Mouse (Mus musculus) testis, postnatal 14 days (tissue): ENCODE measurements at regions not wholly inside any gene's neighbourhood (a gene's known extent, or its start where the extent isn't known, plus 50 kb on each side); places are given as distances from the start of the nearest gene placed in this dataset.
A peak's percentile ranks its signal among the peaks of the same experiment; 100 is the strongest.

Source experiments
- DNase-seq: peaks from one replicate; pipeline ENCODE4 v3.0.0; 2021; ENCODE audit warnings: low spot score

DNA sequence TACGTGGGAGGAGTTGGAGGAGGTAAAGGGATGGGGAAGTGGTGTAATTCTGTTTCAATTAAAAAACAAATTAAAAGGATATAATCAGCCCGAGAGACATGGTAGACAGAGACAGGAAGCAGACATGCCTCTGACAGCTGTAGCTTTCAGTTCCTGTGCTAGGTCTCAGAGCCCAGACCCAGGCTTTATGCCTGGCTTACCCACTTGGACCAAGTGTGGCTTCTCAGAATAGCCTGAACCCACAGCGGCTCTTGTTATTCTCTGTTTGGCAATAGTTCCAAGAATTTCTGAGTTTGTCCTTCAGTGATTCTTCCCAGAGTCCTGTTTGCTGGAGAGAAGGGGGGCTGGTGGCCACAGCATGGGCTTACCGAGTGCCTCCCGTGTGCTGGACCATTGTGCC, 182.4 kb downstream of the Pten start:
- no peak for DNase-seq

DNA sequence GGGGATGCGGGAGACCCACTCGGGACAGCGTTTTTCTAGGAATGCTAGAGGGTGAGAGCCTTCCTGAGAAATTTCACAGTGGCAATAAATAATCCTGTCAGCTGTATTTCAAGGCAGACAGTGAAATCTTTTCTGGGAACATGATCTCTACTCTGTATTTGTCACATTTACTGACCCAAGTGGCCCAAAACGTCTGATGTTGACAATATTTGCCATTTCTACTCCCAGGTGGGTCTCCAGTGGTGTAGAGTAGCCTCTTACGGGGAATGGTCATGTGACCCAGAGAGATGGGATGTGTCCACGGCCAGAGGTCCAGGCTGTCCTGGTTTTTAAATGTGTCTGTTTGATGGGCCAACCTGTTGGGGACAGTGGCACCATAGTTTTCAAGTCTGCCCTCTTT, 183.5 kb downstream of the Pten start:
- no peak for DNase-seq

DNA sequence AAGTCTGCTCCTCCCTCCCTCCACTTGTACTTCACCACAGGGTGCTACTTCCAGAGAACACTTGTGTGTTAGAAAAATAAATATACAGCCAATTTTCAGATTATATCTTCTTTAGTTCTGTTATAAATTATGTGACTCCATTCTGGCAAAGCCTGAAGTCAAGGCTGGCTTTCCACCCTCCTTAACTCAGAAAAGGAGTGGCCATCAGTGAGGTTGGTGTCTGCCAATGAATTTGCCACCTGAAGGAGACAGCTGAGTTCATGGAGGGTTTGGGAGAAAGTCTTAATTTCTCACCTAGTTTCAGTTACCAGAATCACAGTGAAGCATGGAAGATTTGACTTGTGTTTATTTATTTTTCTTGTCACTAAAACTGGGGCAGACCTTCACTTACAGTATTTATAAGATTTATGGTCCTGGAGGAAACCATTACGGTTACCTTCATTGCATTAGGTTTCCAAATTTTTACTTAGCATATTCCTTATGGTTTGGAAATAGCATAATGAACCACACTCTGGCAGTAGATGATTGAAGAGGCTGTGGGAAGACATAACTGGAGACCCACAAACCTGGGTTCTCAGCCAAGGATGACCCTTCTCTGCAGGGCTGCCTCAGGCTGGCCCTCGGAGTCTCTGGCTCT, 186.4 kb downstream of the Pten start:
- no peak for DNase-seq

DNA sequence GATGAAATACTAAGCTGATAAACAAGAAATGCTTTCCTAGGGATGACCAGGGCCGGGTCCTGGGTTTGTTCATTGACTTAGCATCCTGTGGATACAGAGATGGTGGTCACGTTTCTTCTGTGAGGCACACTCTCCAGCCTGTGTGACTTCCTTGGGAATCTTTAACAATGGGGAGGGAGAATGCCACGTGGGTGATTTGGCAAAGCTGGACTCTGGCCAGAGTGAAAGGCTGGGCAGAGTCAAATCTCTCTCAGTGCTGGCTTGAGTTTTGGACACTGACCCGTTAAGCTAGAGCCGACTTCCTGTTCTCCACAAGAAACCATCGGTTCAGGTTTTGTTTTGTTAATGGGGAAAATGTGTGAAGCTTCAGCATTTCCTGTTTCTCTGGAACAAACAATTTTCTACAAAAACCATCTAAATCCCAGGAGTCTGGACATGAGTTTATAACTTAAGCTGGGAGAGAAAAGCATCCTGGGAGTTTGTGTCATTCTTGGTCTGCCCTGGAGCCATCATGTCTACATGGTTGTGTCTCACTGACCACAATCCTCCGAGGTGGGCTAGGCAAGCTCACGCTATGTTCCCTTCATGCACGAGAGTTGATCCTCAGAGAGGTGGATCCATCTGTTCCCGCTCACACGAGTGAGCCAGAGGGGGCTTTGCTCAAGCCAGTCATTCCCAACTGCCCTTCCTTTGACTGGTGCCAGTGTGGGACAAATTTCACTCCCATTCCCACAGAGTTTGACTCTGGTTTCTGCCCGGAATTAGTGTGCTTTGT, 190.0 kb downstream of the Pten start:
- DNase-seq: no peak

DNA sequence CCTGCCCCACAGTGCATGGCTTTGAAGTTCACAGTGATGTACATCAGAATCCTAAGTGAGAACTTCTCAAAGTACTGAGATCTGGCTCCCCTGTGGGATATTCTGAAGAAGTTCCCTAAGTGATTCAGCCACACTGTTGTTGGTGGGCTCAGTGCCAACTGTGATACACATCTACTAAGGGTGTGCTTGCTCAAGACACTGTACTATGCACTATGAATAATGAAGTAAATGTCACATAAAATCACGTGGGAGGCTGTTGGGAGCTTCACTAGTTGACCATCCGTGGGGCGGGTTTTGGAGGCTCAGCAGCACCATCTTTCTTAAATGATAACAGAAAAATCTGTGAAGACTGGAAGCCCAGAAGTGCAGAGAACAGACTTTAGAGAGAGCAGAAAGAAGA, 193.0 kb downstream of the Pten start:
- DNase-seq: no peak

DNA sequence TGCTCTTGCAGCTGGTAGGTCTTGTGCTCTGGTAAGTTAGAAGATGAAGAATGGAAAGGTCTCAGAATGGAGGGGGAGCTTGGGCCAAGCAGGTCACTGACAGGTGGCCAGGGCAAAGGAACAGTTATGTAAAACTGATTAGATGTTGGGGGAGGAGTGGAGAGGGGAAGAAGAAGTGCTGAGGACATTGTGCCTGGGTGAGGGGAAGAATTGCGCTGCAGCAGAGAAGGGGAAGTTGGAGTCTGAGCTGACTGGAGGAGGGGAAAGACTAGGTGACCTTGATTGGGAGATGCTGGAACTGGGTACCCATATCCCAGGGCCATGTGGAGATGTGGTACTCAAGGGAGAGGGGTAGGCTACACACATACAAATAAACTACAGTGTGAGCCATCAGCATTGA, 193.5 kb downstream of the Pten start:
- no peak for DNase-seq

DNA sequence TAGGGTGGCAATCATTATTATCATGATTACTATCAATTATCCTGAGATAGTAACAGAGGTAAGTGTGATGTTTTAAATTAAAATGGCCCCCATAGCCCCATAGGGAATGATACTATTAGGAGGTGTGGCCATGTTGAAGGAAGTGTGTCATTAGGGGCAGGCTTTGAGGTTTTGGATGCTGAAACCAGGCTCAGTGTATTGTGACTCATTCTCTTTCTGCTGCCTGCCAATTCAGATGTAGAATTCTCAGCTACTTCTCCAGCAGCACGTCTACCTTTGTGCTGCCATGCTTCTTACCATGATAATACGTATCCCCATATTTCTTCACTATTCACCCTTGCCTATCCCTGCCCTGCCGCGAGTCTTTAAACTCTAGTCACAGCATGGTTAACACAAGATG, 195.1 kb downstream of the Pten start:
- DNase-seq: no peak

DNA sequence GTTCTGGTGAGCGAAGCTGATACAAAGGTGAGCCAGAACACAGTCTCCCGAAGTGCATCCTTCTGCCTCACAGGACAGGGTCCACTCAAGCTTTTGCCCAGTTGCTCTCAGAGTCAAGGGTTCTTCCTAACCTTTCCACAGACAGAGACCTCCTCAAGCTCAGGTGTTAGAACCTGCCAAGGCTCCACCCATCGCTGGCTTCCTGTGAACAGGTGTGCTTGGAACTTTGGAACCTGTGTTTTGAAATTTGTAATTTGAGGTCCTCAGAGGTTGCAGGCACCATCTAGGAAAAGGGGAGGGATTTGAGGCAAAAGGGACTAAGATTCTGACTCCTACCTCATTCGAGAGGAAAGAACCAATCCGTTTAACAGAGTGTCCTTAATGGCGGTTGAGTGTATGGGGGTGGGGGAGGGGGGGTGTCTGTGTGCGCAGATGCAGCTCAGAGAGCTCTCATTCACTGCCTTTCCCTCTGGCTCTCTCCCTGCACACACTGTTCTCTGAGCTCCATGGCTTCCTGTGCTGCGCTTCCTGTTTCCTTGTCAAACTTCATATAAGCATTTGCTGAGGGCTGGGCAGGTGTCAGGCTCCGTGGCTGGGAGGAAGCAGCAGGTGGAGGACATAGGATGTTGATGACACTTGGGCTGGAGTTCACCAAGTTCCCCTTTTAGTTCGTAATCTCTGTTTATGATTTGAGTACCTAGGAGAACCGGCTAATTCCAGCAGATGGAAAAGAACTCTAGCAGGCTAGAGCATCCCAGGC, 195.8 kb downstream of the Pten start:
- DNase-seq: no peak

DNA sequence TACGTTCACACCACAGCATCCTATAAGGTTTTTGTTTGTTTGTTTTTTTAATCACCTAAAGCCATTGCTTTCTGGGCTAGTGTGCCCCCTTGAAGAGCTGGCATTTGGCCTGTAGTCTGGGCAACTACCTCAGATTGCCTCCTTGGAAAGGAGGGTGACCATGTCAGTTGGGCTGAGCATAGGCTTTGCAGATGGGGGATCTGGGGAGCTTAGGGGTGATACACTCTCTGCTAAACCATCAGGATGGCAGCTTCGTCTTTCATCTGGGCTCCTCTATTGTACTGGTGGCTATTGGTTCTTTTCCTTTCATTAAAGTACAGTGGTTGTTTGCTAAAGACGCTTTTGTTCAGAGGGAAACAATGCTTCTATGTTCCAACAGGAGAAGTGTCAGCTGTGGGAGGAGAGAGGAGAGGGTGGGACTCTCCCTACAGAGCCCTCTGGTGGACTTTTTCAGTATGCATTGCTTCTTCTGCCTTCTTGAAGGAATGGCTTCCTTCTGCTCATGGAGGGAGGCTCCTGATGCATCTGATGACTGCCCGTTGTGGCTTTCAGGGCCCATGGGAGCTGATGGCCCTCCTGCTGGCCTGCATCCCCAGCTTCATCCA, 196.8 kb downstream of the Pten start:
- peak; percentile 11 for DNase-seq

DNA sequence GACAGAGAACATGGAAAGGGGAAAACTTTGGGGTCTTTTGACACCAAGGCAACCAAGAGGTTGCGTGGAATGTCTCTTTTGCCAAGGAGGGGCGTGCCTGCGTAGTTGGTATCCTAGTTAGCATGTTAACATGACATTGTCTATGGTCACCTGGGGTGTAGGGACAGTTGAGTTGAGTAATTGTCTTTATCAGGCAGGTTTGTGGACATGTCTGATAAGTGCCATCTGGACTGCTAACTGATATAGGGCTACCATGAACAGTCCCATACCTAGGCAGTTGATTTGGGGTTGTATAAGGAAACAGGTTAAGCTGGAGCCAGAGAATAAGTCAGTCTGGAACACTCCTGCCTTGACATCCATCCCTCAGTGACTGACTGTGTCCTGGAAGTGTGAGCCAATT, 197.6 kb downstream of the Pten start:
- no peak for DNase-seq

DNA sequence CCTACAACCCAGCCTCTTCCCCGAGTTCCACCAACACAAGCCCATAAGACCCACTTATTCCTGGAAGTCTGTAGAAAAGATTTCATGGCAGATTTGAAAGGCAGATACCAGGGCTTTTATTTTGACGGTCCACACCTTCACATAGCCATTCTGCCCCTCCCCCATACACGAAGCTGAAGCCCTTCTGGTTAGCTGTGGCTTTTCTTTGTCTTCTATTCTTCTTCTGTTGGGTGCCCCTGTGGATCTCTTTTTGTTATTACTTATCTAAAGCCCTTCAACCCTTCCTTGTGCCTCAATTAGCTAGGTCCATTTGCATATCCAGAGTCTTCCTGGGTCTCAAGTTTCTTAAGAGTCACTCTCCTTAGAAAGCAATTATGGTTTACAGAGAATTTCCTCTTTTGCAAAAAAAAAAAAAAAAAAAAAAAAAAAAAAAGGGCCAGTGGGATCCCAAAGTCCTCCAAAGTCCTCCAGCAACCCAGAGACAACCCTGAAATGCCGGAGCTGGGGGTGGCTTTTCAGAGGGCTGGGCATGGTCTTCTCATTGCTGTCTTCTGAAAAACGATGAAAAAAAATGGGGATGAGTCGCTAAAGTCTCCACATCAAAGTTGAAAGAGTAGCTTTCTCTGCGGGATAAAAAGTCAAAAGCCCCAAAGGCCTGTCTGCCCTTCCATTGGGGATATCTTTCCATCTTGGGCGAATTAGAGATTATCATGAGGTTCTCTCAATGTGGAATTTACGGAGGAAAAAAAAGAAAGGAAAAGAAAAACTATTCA, 199.0 kb downstream of the Pten start:
- no peak for DNase-seq

DNA sequence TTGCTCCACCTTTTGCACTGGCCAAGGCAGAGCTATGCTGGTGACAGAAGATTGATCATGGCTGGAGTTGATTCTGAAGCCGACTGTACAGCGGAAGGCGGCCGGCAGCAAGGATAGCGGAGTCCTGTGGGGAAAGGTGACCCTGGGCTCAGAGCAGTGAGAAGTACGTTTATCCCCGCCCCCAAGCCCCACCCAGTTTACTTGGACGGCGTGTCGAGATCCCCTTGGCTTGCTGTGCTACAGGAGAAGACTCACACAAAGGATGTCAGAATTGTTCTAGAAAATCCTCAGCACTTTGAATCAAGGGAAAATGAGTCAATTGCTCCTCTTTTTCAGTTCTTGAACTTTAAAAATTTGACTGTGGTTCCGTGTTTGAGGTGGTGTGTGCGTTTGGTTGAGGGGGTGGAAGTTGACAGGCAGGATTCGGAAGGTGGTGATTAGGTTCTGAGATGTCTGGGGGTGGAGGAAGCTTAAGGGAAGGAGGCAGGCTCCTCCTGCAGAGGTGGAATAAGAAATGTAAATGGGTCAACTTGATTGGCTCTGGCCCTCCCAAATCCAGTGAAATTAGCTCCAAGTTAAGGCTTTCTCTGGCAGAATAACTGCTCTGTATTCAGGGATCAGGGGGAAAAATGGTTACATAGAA, 199.7 kb downstream of the Pten start:
- no peak for DNase-seq

DNA sequence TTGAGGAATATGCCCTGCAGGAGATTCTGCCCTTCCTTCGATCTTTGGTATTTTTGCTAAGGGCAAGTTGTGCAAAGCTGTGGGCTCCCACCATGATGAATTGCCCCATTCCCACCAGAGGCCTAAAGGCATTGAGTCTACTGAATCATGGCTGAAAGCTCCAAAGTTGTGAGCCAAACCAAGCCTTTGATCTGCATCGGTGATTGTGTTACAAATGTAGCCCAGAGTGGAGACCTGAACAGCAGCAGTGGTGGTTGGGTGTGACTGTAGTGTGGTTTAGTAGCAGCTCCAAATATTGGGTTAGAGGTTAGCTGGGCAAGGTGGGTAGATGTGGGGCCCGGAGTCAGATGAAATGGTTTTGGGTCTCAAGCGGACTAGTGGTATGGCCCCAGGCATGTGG, 201.0 kb downstream of the Pten start:
- DNase-seq: no peak

DNA sequence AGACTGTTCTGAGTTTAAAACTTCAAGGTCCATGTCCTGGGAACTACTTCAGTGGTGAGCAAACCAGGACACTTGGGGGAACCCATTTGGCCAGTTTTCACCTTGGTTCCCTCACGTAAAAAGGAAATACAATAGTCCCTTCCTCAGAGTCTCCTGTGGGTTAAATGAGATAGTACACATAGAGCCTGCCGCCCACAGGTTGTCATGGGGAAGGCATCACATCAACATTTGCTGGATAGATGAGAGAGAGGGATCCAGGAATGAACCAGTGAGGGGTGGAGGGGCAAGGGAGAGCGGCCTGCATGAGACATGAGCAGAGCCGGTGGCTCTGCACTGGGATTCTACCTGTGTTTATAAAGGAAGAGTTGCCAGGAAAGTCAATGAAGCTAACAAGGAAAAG, 201.5 kb downstream of the Pten start:
- DNase-seq: no peak

DNA sequence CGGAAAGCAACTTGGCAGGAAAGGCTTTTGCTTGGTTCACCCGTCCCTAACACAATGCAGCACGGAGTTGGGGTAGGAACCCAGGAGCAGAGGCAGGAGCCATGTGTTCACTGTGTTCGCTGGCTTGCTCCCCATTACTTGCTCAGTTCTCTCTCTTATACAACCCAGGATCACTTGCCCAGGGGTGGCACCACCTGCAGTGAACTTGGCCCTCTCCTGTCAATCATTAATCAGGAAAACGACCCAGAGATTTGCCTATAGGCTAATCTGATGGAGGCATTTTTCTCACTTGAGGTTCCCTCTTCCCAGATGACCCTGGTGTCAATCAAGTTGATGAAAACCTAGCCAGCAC, 202.5 kb downstream of the Pten start:
- no peak for DNase-seq

DNA sequence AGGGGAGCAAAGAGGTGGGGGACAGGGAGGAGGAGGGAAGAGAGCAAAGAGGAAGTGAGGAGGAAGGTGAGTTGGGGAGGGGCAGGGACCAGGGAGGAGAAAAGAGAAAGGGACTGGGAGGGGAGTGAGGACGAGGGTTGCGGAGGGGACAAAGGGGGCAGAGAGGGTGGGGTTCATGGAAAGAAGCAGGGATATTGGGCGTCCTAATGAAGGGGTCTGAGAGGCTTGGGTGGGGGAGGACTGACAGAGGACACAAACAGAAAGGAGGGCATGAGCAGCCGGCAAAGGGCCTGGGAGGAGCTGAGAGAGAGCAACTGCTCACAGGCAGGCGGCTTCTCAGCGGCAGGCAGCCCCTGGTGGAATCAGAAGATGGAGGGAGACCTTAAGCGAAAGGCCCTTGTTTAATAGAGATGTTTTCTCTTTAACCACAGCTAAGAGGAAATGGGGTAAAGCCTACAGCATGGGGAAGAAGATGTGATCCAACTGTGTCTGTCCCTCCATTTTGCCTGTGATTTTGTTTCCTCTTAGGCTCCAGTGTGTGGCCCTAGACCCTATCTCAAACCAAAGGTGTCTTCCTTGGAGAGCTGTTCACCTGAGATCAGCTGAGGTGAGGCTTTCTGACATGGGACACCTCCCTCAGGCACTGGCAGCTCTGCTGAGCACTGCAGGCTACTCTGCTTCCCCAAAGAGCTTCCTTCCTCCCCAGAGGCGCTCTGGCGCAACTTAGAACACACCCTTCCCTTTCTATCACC, 203.1 kb downstream of the Pten start:
- no peak for DNase-seq

DNA sequence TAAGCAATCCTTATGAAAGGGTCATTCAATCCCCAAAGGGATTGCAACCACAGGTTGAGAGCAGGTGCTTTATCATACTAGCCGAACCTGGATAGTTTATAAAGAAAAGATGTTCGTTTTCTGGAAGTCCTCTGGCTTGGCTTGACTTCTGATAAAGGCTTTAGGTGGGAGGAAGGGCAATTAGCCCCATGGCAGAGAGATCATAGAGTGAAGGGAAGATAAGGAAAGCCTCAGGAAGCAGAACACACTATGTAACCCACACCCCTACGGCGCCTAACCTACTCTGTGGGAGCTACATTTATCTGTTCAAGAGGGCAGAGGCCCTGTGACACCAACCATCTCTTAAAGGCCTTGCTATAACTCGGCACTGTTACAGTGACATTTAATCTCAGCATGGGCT, 204.2 kb downstream of the Pten start:
- DNase-seq: no peak

DNA sequence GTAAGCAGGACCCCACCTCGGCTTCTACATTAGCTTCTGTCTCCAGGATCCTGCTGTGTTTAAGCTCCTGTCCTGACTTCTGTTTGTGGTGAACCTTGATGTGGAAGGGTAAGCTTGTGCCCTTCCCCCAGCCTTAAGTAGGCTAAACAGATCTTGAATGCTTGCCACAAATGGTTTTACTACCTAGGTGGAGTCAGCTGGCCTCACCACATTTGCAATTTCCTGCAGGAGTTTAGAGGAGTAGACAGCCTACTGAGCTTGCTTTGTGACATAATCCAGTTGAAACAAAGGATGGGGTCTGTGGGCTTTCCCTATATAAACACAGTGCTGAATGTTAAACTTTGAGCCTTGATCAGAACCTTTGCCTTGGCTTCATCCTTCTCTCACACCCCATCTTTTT, 206.7 kb downstream of the Pten start:
- DNase-seq: no peak

DNA sequence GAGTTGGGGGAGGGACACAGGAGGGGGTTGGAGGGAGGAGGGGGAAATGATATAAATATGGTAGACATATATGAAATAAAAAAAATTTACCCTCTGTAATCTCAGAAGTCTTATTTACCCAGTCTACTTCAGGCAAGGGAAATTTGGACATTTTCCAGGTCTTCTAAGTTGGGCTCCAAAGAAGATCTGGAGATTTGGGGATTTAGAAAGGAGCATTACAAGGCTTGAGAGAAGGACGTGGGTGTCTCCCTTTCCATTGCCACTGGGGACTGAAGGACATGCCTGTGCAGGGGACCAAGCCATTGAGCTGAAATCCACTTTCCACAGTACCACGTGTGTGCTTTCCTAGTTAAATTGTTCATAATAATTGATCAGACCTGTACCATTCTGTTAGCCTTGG, 208.2 kb downstream of the Pten start:
- DNase-seq: no peak

DNA sequence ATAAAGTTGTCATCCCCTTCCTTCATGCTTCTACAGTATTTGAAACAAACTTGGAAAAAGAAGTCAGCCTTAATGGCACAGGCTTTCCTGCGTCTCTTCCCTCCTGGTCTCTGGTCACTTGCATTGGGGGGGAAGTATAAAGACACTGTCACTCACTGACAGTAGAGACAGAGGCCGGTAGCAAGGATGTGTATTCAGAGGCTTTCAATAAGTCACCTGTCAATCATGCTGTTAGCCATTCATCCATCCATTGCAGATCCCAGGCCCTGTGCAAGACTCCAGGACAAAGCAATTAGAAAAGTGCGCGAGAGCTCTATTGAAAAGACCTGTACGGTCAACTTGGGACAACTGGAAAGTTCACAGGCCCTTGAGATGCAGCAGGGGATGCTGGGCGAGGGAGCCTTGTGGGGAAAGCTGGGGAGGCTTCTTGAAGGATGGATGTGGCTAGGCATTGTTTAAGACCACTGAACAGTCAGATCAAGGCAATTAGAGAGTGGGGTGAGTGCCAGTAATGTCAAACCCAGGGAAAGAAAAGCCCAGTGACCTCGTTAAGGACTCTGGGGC, 212.0 kb downstream of the Pten start:
- no peak for DNase-seq

DNA sequence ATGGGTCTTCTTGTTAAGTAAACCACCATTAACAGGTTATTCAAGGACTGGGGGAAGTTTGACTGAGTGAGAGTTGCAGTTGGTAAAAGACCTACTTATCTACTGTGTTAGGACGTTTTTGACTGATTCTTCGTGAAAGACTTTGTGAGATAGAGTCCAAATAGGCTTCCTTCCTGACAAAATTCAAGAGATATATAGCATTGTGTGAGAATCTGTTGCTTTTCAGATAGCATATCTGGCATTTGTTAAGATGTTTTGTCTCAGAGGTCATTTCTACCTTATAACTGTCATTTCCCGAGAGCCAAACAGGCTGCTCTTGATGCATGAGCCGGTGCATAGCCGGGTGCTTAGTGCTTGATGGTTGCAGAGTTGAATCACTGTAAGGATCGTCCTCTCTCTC, 214.8 kb downstream of the Pten start:
- no peak for DNase-seq
